Mouse (Mus musculus) NIH3T3 (cell line): ENCODE results near the gene Golph3.

Experiments
- DNase-seq: peaks from one replicate; pipeline ENCODE4 v3.0.0-alpha.2; 2012; ENCODE audit warnings: low read depth

Golph3 gene

DNA sequence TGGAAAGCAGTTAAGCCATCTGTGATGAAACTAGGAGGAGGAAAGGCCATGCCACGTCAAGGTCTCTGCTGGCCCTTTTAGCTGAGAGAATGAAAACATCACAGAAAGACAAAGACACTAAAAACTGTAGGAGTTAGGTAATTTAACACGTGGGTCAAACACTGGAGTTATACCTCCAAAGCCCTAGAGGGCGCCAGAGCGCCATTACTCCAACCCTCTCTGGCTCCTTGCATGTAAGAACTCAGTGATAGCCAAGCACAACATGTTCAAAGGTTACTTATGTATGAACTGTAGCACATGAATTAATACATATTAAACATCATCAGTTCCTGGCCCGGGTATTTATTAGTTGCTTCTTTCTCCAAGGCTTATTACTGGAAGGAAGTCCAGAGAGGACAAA lies 59.3 kb downstream of the Golph3 start:
- DNase-seq, result peak; percentile 63

DNA sequence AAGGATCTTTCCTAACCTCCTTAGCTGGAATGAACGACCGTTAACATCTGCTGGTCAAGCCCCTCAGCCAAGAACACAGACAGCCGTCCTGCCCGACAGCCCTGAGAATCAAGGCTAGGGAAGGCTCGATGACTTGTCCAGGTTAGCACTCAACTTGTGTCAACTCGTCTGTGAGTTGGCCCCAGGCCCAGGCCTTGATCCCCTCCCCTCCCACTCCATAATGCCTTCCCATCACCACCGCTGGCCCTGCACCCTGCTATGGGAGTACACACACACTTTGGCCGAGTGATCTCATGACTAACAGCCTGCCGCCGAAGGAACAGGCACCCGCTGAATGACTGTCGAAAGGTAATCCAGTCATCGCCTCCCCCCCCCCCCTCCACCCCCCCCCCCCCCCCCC lies 63.4 kb downstream of the Golph3 start:
- no peak for DNase-seq

DNA sequence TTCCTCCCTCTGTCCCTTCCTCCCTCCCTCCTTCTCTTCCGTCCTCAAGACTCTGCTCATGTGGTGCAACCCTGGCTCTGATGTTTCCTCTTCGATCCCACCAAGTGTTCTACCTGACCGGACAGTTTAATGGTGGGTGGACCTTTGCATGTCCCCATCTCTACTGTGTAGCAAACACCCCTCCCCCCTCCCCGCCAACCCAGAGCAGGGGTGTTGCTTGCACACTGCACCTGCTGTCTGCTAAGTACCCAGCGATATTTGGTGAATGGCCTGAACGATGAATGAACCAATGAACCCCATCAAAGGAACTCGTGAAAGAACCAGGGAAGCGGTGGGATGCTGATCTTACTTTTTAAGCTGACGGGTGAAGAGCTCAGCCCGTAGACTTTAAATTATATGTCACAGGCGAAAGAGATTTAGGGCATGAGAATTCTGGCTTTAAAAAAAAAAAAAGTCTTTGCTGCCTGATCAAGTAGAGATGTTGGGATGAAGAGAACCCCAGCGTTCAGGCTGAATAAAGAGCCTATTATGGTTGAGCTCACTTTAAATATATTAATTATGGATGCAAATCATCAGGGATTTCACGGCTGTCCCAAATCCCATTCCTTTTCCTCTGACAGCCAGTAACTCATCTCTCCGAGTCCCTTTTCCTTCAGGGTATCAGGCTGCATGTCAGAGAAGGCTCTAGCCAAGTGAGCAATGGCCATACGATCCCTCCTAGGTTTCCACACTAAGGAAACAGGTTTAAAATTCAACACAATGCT lies 67.7 kb downstream of the Golph3 start:
- no peak for DNase-seq

DNA sequence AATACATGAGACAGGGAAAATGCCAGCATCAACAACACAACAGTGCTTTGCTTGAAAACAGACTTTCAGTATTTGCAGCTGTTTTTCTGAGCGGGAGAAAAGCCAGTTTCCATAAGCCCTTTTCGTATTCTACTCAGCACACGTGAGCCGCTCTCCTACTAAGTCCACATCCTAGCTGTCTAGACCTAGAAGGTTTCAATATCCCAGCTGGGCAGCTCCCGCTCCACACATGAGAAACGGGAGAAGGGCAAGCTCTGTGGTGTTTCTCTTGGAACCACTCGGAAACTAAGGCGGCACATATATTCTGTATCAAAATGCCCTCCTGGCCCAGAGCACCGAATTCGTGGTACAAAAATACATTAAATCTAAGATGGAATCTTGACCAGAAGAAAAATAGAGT lies 73.5 kb downstream of the Golph3 start:
- DNase-seq, result no peak

DNA sequence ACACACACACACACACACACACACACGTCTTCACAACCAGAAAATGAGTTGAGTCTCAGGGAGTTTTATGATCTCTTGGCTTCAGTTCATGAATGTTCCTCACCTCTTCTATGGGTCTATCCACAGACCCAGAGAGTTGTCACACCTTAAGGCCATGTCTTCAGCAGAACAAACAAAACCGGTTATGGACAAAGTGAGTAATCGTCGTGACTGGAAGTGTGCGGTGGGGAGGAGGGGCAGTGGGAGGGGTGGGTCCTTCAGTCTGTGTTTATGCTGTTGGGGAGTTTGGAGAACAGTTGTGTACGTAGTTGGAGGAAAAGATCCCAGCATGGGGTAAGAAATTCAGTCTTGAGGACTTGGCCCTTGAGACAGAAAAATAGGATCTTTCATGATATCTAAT lies 75.8 kb downstream of the Golph3 start:
- DNase-seq, result no peak
